Mouse (Mus musculus) kidney, adult 2 months (tissue): ENCODE data around the gene Znfx1. TPM values are rescaled to one million over a fixed set of nuclear protein-coding genes. Genes with fewer than 3 reads are reported as not detected.

Experiments
- DNase-seq: peaks from one replicate; pipeline ENCODE4 v3.0.0; 2021
- H3K27ac ChIP-seq: fragments of 200-500 bp; 2 replicates; pipeline ENCODE4 v1.5.1; 2012; ENCODE audit warnings: low read depth, low read length, control low read depth, inconsistent platforms; ENCODE audit not compliant: insufficient read depth
- H3K27me3 ChIP-seq: fragments of 200-500 bp; replicated peaks from 2 replicates; pipeline ENCODE4 v1.6.1; 2012; ENCODE audit warnings: mild to moderate bottlenecking, moderate library complexity, low read length, inconsistent platforms; ENCODE audit not compliant: control insufficient read depth, insufficient read depth
- H3K36me3 ChIP-seq: fragments of 200-500 bp; 2 replicates; pipeline ENCODE4 v1.6.1; 2012; ENCODE audit warnings: mild to moderate bottlenecking, moderate library complexity, low read length, inconsistent platforms; ENCODE audit not compliant: control insufficient read depth, insufficient read depth
- H3K4me1 ChIP-seq: fragments of 200-500 bp; 2 replicates; pipeline ENCODE4 v1.6.1; 2011; ENCODE audit warnings: low read length; ENCODE audit not compliant: control insufficient read depth, insufficient read depth
- H3K4me3 ChIP-seq: fragments of 200-500 bp; 2 replicates; pipeline ENCODE4 v1.5.1; 2011; ENCODE audit warnings: mild to moderate bottlenecking, low read depth, low read length, control low read depth; ENCODE audit not compliant: insufficient read depth
- CTCF ChIP-seq: fragments of 200-500 bp; conservative IDR thresholded peaks from 2 replicates; pipeline ENCODE4 v1.5.1; 2011; ENCODE audit warnings: low read depth, mild to moderate bottlenecking, control low read depth, low read length, moderate library complexity, mixed read lengths; ENCODE audit not compliant: insufficient read depth, insufficient read length
- POLR2A ChIP-seq: fragments of 200-500 bp; IDR thresholded peaks from one replicate; pipeline ENCODE4 v1.6.1; 2011; ENCODE audit warnings: low read depth, low read length, control low read depth
- WGBS: fragments of 180-500 bp; shearing (Covaris S2); methylation state at CpG from one replicate; pipeline ENCODE4 v1.1.7; 2018; 5-methylcytosine and 5-hydroxymethylcytosine counted together
- polyA plus RNA-seq: library from polyadenylated mRNA; depleted of rRNA; stranded (reverse); fragments of >200 nt; gene quantifications from 2 replicates; pipeline ENCODE4 v1.2.3, GENCODE M21; 2012; rRNA removed

Znfx1 gene
- 58.7 and 60.9 TPM in 2 replicates for polyA plus RNA-seq

GRCm38 (mm10) chr2:167062965-167063880 is at the start of gene Znfx1:
Gene Znfx1 (minus strand): TSS chr2:167063015.
- TF ChIP-seq POLR2A, result peak; percentile 100
- TF ChIP-seq CTCF, result no peak
- Histone ChIP-seq H3K36me3 (peaks cover 7% of the 10 kb centered on the region), H3K27me3 (no peaks in the 10 kb centered on the region), H3K27ac (peak within 1 kb of the TSS; percentile 91), H3K4me3 (peak within 1 kb of the TSS; percentile 99), H3K4me1 (peaks cover 20% of the 10 kb centered on the region)
- under 1% methylated on average over 57 of the region's 57 CpGs for WGBS
- peak; percentile 97 for DNase-seq

- Histone ChIP-seq H3K27ac (no peak overlapping the region), H3K27me3 (no peaks in the 10 kb centered on the region), H3K36me3 (no peaks in the 10 kb centered on the region), H3K4me1 (no peaks in the 10 kb centered on the region), H3K4me3 (no peak overlapping the region)
- WGBS, result 48% methylated on average over 7 of the region's 7 CpGs
- DNase-seq, result no peak
- TF ChIP-seq CTCF (no peak), POLR2A (no peak)
Observed at GRCm38 (mm10) chr2:167112259-167112658, 49.4 kb upstream of the Znfx1 start.

GRCm38 (mm10) chr2:167109506-167109905 is 46.7 kb upstream of the Znfx1 start:
- WGBS, result 75% methylated on average over 8 of the region's 8 CpGs
- Histone ChIP-seq H3K4me3 (no peak overlapping the region), H3K27me3 (no peaks in the 10 kb centered on the region), H3K4me1 (no peaks in the 10 kb centered on the region), H3K36me3 (no peaks in the 10 kb centered on the region), H3K27ac (no peak overlapping the region)
- no peak for DNase-seq
- TF ChIP-seq POLR2A (no peak), CTCF (no peak)

GRCm38 (mm10) chr2:167103546-167103945 is 40.7 kb upstream of the Znfx1 start:
- no peak for TF ChIP-seq POLR2A
- TF ChIP-seq CTCF, result no peak
- no peaks in the 10 kb centered on the region for H3K27me3 ChIP-seq
- no peak for DNase-seq
- H3K36me3 ChIP-seq, result no peaks in the 10 kb centered on the region
- no peak overlapping the region for H3K4me3 ChIP-seq
- H3K27ac ChIP-seq, result no peak overlapping the region
- 53% methylated on average over 7 of the region's 7 CpGs for WGBS
- H3K4me1 ChIP-seq, result no peaks in the 10 kb centered on the region

- Histone ChIP-seq H3K27me3 (no peaks in the 10 kb centered on the region), H3K36me3 (no peaks in the 10 kb centered on the region), H3K27ac (no peak overlapping the region), H3K4me3 (no peak overlapping the region), H3K4me1 (no peaks in the 10 kb centered on the region)
- TF ChIP-seq POLR2A (no peak), CTCF (no peak)
- 52% methylated on average over 17 of the region's 17 CpGs for WGBS
- peak; percentile 66 for DNase-seq
Observed at GRCm38 (mm10) chr2:167101743-167102441, 39.1 kb upstream of the Znfx1 start.

- Histone ChIP-seq H3K27me3 (no peaks in the 10 kb centered on the region), H3K36me3 (no peaks in the 10 kb centered on the region), H3K27ac (no peak overlapping the region), H3K4me1 (no peaks in the 10 kb centered on the region), H3K4me3 (no peak overlapping the region)
- DNase-seq, result no peak
- WGBS, result 84% methylated on average over 4 of the region's 4 CpGs
- no peak for TF ChIP-seq POLR2A
- no peak for TF ChIP-seq CTCF
Observed at GRCm38 (mm10) chr2:167094688-167095087, 31.9 kb upstream of the Znfx1 start.
